25 mouse cellular contexts compared by ENCODE assay signal in genomic region chr12:84198880-84199279, GRCm38 (mm10). TPM values are rescaled to one million over a fixed set of nuclear protein-coding genes. Genes with fewer than 3 reads are reported as not detected.
A peak's percentile ranks its signal among the peaks of the same experiment; 100 is the strongest.
DNase-seq lines count a peak whose midpoint lies in the region; ATAC-seq and TF ChIP-seq lines count a peak whose summit lies in the region.
"Had no signal": no experiment of that assay in that cellular context is flagged by ENCODE, and none has a peak within 500 bp of the region (broad histone marks: within the 10 kb centered on the region; RNA-seq: fewer than 3 reads in every experiment).

No protein-coding gene starts in this region.

- no peak for ATAC-seq in hindbrain, embryonic 13.5 days (ENCODE audit: low FRiP score)
- no peak for ATAC-seq in liver, embryonic 15.5 days (ENCODE audit: insufficient read depth)
- ATAC-seq: CD4-positive, CD25-positive, alpha-beta regulatory T cell, adult 4 months; forebrain, embryonic 13.5 days; inflammation-experienced regulatory T-cells, adult 6 months had no signal

- no peak for TF ChIP-seq CTCF in gastrocnemius, adult 2 months (IDR thresholded peaks at IDR 0.05)
- TF ChIP-seq CTCF in E14TG2a.4 (conservative IDR thresholded peaks at IDR 0.05; ENCODE audit: low read length), result no peak

- peak overlapping the region; percentile 46; the same call in 1 of the 2 replicates for H3K9ac ChIP-seq in hindbrain, embryonic 13.5 days
- H3K9ac ChIP-seq in liver, embryonic 15.5 days, result no peak overlapping the region
- H3K9ac ChIP-seq: embryonic facial prominence, embryonic 12.5 days; forebrain, embryonic 13.5 days; hindbrain, embryonic 14.5 days; limb, embryonic 12.5 days; lung, embryonic 15.5 days; neural tube, embryonic 15.5 days had no signal

- WGBS in hindbrain, embryonic 13.5 days, result 77% methylated on average over 10 of the region's 10 CpGs
- 76% methylated on average over 10 of the region's 10 CpGs for WGBS in hindbrain, embryonic 10.5 days
- 75% methylated on average over 10 of the region's 10 CpGs for WGBS in liver, embryonic 15.5 days (ENCODE audit: insufficient replicate concordance)

- H3K27ac ChIP-seq in gastrocnemius, adult 2 months, result peak overlapping the region; percentile 71
- no peak overlapping the region for H3K27ac ChIP-seq in hindbrain, embryonic 13.5 days
- no peak overlapping the region for H3K27ac ChIP-seq in hindbrain, embryonic 10.5 days
- peak overlapping the region; percentile 70 for H3K27ac ChIP-seq in liver, embryonic 15.5 days (replicated peaks)
- H3K27ac ChIP-seq: embryonic facial prominence, embryonic 12.5 days; forebrain, embryonic 13.5 days; hindbrain, embryonic 14.5 days; layer of hippocampus, adult 2 months; limb, embryonic 12.5 days; lung, embryonic 15.5 days; neural tube, embryonic 15.5 days had no signal

- H3K27me3 ChIP-seq in hindbrain, embryonic 13.5 days, result peaks cover 4% of the 10 kb centered on the region; the same call in 1 of the 2 replicates
- H3K27me3 ChIP-seq in hindbrain, embryonic 10.5 days (ENCODE audit: insufficient read depth, poor library complexity, severe bottlenecking), result no peaks in the 10 kb centered on the region
- no peaks in the 10 kb centered on the region for H3K27me3 ChIP-seq in E14TG2a.4 (ENCODE audit: insufficient read depth, low read length)
- no peaks in the 10 kb centered on the region for H3K27me3 ChIP-seq in liver, embryonic 15.5 days
- H3K27me3 ChIP-seq: embryonic facial prominence, embryonic 12.5 days; forebrain, embryonic 13.5 days; limb, embryonic 12.5 days; lung, embryonic 15.5 days; neural tube, embryonic 15.5 days had no signal

- no peak overlapping the region for H3K4me3 ChIP-seq in gastrocnemius, adult 2 months
- H3K4me3 ChIP-seq in hindbrain, embryonic 13.5 days, result no peak overlapping the region
- no peak overlapping the region for H3K4me3 ChIP-seq in hindbrain, embryonic 10.5 days
- peak overlapping the region; percentile 48 for H3K4me3 ChIP-seq in E14TG2a.4 (replicated peaks; ENCODE audit: low read length)
- no peak overlapping the region for H3K4me3 ChIP-seq in liver, embryonic 15.5 days (replicated peaks)
- H3K4me3 ChIP-seq: embryonic facial prominence, embryonic 12.5 days; erythroblast, embryonic 14.5 days; forebrain, embryonic 13.5 days; layer of hippocampus, adult 2 months; limb, embryonic 12.5 days; lung, embryonic 15.5 days; neural tube, embryonic 15.5 days had no signal

- peaks cover 55% of the 10 kb centered on the region for H3K4me1 ChIP-seq in hindbrain, embryonic 13.5 days (replicated peaks)
- H3K4me1 ChIP-seq in hindbrain, embryonic 10.5 days (replicated peaks), result peaks cover 69% of the 10 kb centered on the region
- H3K4me1 ChIP-seq in E14TG2a.4 (replicated peaks; ENCODE audit: low read depth, low read length), result peaks cover 96% of the 10 kb centered on the region
- H3K4me1 ChIP-seq in liver, embryonic 15.5 days (replicated peaks), result peaks cover 93% of the 10 kb centered on the region

- H3K4me2 ChIP-seq in hindbrain, embryonic 13.5 days, result no peak overlapping the region
- H3K4me2 ChIP-seq in liver, embryonic 15.5 days, result peak overlapping the region; percentile 34
- H3K4me2 ChIP-seq: embryonic facial prominence, embryonic 12.5 days; forebrain, embryonic 13.5 days; hindbrain, embryonic 14.5 days; limb, embryonic 12.5 days; lung, embryonic 15.5 days; neural tube, embryonic 15.5 days had no signal

- no peaks in the 10 kb centered on the region for H3K36me3 ChIP-seq in hindbrain, embryonic 13.5 days
- H3K36me3 ChIP-seq in hindbrain, embryonic 10.5 days, result no peaks in the 10 kb centered on the region
- peaks cover 6% of the 10 kb centered on the region; the same call in 1 of the 2 replicates for H3K36me3 ChIP-seq in E14TG2a.4 (ENCODE audit: insufficient read depth, low read length)
- H3K36me3 ChIP-seq in liver, embryonic 15.5 days (replicated peaks), result no peaks in the 10 kb centered on the region
- H3K36me3 ChIP-seq: embryonic facial prominence, embryonic 12.5 days; limb, embryonic 12.5 days; lung, embryonic 15.5 days; neural tube, embryonic 15.5 days had no signal

- DNase-seq in gastrocnemius, adult 2 months, result no peak
- DNase-seq in gastrocnemius, postnatal 10 days, result no peak
- DNase-seq in hindbrain, embryonic 10.5 days (ENCODE audit: low spot score), result no peak
- DNase-seq in adrenal gland, postnatal 25 days, result no peak
- DNase-seq in urinary bladder, adult 2 months (ENCODE audit: low spot score), result no peak
- DNase-seq: cerebellum, adult 11-12 months; cerebellum, postnatal 14 days; kidney, adult 2 months; layer of hippocampus, postnatal 36 days; lung, postnatal 4 days; thymus, adult 18-20 months; thymus, postnatal 36 days had no signal

- H3K9me3 ChIP-seq in hindbrain, embryonic 13.5 days, result no peaks in the 10 kb centered on the region
- no peaks in the 10 kb centered on the region for H3K9me3 ChIP-seq in hindbrain, embryonic 10.5 days
- H3K9me3 ChIP-seq in E14TG2a.4 (ENCODE audit: low read length), result no peaks in the 10 kb centered on the region
- no peaks in the 10 kb centered on the region for H3K9me3 ChIP-seq in liver, embryonic 15.5 days (replicated peaks)
- H3K9me3 ChIP-seq: embryonic facial prominence, embryonic 12.5 days; forebrain, embryonic 13.5 days; limb, embryonic 12.5 days; lung, embryonic 15.5 days; neural tube, embryonic 15.5 days had no signal

- intact Hi-C loops in gastrocnemius, adult 2 months (cut with DNase I), result no loop called here

RNA-seq across cellular contexts. Expression of gene Elmsan1, which starts 19.8 kb away (rescaled TPM):
- 10 to 100 TPM; 10.2 to 11.9 TPM for total RNA-seq in gastrocnemius, adult 2 months (2021)
- total RNA-seq in gastrocnemius, postnatal 10 days (2021), result 10 to 100 TPM; 15.6 to 18.5 TPM
- polyA plus RNA-seq in hindbrain, embryonic 13.5 days (2015; fragmentation: Nextera tagmentation; extraction: Ambion mirVana), result 4.5 and 5.1 TPM in 2 replicates
- 6.5 and 8.2 TPM in 2 replicates for polyA plus RNA-seq in hindbrain, embryonic 10.5 days (2016; fragmentation: Nextera tagmentation; extraction: Ambion mirVana)
- 7.7 and 8.7 TPM in 2 replicates for polyA plus RNA-seq in liver, embryonic 15.5 days (2015; fragmentation: Nextera tagmentation; extraction: Ambion mirVana)
- 22.3 and 32.8 TPM in 2 replicates for total RNA-seq in adrenal gland, postnatal 25 days (2021)
- 11.9 and 16.0 TPM in 2 replicates for polyA plus RNA-seq in urinary bladder, adult 2 months (2012; rRNA removed)

RNA-seq across cellular contexts. Expression of gene Pnma1, which starts 50.6 kb away (rescaled TPM):
- under 1 TPM; 0.10 to 0.17 TPM for total RNA-seq in gastrocnemius, adult 2 months (2021)
- total RNA-seq in gastrocnemius, postnatal 10 days (2021), result under 1 TPM; 0.23 to 0.54 TPM
- polyA plus RNA-seq in hindbrain, embryonic 13.5 days (2015; fragmentation: Nextera tagmentation; extraction: Ambion mirVana), result 3.5 and 3.8 TPM in 2 replicates
- 3.1 and 3.6 TPM in 2 replicates for polyA plus RNA-seq in hindbrain, embryonic 10.5 days (2016; fragmentation: Nextera tagmentation; extraction: Ambion mirVana)
- polyA plus RNA-seq in liver, embryonic 15.5 days (2015; fragmentation: Nextera tagmentation; extraction: Ambion mirVana), result 0.16 and 0.24 TPM in 2 replicates
- total RNA-seq in adrenal gland, postnatal 25 days (2021), result 0.64 TPM in 1 of 2 replicates, not detected in the other
- polyA plus RNA-seq in urinary bladder, adult 2 months (2012; rRNA removed), result 0.19 and 0.34 TPM in 2 replicates
- polyA plus RNA-seq: CD4-positive, CD25-positive, alpha-beta regulatory T cell, adult 4 months; kidney, adult 2 months had no signal

Comparison
In these comparisons a context has a peak if more than half of its experiments do, and no peak if none do; other contexts are left out.
1. H3K27ac ChIP-seq: peak in gastrocnemius, adult 2 months (single experiment) and liver, embryonic 15.5 days (single experiment); none in hindbrain, embryonic 13.5 days (single experiment) and hindbrain, embryonic 10.5 days (single experiment).